Comparison of ENCODE assay signal across 6 mouse cellular contexts in genomic region chr6:58017478-58017877, GRCm38 (mm10).
DNase-seq lines count a peak whose midpoint lies in the region.

No protein-coding gene starts in this region.

- DNase-seq in ES-CJ7 (ENCODE audit: low read depth, low spot score) = peak; percentile 9
- DNase-seq in ZHBTc4 (ENCODE audit: low read depth, low spot score) = peak; percentile 1
- peak; percentile 1 for DNase-seq in cerebellum, adult 8-10 months
- DNase-seq in cerebellum, adult 9-11 months = peak; percentile 3
- peak; percentile 36 for DNase-seq in testis, postnatal 10 days (ENCODE audit: low spot score)
- peak; percentile 2 for DNase-seq in thymus, postnatal 14 days

Comparison
In these comparisons a context has a peak if more than half of its experiments do, and no peak if none do; other contexts are left out.
1. Peak in every context shown above with its lines: DNase-seq.